Mouse (Mus musculus): ENCODE measurements around the gene Slc4a3.

Gene Slc4a3

DNA sequence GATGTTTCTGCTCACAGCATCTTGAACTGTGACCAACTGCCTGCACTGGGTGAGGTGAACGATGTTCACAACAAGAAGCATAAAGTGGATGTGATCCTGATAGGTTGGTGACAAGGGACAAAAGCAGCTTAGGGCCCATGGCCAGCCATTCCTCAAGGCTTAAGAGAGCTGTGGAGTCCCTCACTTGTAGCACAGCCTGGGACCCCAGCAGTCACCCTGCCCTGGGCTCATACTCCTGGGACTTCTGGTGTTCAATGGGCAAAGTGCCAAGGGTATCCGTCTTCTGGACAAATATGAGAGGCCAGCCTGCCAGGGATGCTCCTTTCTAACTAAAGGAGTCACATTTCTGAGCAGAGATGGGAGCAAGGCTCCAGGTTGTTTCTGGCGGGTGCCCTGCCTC is 49.9 kb downstream of the Slc4a3 start:
- no peak for DNase-seq (ENCODE audit: low spot score in 2 of 2)

DNA sequence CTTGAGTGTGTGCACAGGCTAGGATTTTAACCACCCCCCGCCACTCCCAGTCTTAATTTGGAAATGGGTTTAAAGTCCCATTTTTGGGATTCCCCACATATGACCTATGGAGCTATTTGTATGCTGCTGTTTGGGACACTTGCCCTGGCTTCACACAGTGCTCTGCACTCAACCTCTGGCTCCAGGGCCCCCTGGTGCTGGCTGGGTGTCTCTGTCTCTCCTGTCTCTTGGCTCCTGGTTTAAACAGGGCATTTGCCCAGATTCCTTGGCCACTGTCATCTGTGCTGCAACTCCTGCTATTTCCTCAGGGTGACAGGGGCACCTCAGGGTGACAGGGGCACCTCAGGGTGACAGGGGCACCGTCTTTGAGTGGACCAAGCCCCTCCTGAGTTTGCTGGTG is 50.8 kb downstream of the Slc4a3 start:
- no peak for DNase-seq (ENCODE audit: low spot score in 2 of 2)

DNA sequence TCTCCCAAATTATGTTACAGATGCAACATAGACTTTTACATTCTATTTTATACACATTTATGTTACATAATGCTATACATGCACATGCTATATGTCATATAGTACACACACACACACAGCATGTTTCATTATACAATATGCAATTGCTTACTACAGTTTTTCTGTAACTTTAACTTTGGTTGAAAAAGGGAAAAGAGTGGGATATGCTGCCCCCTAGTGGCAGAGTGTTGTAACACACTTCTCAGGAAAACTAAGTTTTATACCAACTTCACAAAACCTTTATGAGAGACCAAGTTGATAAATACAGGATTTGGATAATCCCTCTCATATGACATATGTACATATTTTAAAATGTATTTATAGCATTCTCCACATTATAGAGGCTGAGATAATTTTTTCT is 51.6 kb downstream of the Slc4a3 start:
- peak; percentile 73 to 85 for DNase-seq (ENCODE audit: low spot score in 2 of 2)

DNA sequence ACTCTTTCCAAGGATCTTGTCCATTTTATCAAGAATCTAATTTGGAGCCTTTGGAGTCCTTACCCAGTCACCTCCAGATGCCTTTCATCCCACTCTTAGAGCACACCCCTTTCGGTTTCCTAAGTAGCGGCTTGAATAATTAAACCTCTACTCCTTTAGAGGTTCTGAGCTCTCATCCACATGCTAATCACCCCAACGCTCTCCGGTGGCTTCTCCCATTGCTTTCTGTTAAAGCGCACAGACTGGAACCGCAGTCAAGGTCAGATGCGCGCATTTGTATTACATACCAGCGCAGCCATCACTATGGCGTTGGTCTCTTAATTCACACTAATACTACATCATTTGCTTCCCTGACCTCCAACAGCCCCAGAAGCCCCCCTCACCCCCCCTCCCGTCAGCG is 55.7 kb downstream of the Slc4a3 start:
- DNase-seq (ENCODE audit: low spot score in 2 of 2): no peak

DNA sequence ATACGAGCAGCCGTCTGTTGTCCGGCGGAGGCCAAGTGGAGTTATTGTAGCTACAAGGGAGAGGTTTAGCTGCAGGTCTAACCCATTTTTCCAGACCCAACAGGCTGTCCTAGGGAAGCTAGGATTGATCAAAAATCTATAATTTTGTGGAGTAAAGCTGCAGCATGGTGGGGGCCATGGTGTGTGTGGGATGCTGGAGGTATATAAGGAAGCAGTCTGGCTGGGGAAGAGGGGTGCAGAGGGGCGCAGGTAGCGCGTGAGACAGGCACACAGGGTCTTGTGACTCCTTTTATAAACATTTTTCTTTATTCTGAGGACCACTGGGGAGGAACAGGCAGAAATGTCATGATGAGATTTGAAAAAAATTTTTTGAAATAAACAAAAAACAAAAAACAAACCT is 57.5 kb downstream of the Slc4a3 start:
- DNase-seq (ENCODE audit: low spot score in 2 of 2): no peak

DNA sequence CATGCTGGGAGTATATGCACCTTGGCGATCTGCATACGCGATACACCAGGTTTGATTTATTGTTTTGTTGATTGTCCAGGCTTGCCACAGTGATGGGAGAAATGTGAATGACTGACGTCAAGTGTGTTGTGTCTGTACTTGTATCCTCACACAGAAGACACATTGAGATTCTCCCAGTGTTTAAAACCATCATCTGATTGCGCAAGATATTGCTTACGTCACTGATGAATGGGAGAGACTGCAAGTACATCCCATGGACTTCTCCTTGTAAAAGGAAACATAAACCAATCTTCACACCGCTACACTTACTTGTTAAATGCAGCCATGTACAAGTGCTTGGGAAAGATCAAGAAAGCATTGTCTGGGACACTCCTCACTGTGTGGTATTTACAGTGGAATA is 62.2 kb downstream of the Slc4a3 start:
- no peak for DNase-seq (ENCODE audit: low spot score in 2 of 2)

DNA sequence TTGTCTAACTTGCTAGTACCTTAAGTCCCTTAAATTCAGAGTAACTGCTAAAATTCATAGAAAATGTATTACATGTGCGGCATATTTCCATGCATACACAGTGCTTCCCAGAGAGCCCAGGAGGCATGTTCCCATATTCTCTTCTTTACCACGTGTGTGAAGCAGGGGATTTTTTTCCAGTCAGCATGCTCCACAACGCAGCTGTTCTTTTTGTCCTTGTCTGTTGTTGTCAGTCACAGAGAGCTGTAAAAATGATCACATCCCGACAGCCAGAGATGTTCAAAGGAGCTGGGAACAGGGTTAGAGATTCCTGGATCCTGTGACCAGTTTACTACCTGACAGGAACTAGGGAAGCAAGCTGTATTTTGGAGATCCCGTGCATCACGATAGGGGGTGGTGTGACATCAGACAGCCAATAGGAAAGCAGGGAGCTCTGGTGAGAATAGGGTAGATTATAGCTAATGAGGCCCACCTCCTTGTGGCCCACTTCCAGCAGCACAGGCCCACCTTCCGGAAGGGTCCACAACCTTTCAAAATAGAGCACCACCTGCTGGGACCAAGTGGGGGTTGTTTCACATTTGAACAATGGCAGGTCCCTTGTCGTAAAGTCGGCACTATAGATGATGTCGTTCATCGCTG is 62.7 kb downstream of the Slc4a3 start:
- DNase-seq (ENCODE audit: low spot score in 2 of 2): no peak

DNA sequence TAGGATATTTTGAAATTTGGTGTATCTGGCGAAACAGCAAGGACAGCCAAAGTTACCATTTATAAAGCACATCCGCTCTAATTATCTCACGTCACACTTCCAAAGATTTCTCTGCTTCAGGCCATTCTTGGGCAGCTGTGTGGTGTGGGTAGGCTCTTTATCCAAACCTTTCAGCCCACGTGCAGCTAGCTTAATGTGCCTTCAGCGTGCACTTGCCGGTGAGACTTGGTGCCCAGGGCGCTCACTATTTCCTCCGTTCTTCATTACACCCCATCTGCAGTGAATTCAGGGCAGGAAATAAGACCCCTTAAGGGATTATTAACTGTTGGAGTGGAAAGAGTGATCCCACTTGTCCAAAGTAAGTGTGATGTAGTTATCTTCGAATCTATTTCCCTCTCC is 63.2 kb downstream of the Slc4a3 start:
- no peak for DNase-seq (ENCODE audit: low spot score in 2 of 2)

DNA sequence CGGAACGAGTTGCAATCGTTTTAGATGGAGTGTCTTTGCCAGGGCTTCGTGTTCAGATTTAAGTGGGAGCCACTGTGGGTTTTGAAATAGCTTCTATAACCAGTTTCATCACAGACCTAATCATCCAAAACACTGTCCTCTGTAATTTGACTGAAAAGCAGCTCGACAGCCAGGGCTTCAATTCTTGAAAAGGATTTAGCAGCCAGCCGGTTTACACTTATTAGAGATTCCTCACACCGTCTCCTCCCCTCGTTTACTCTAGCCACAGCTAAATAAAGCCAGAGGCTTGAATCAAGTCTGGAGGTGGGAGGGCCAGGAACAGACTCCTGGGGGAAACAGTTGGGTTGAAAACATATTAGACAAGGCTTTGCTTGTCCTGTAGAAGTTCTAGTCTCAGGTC is 64.5 kb downstream of the Slc4a3 start:
- DNase-seq (ENCODE audit: low spot score in 2 of 2): no peak
